Comparison of ENCODE assay signal across 27 mouse cellular contexts in genomic region chr12:80936751-80937150, GRCm38 (mm10). TPM values are rescaled to one million over a fixed set of nuclear protein-coding genes. Genes with fewer than 3 reads are reported as not detected.
A peak's percentile ranks its signal among the peaks of the same experiment; 100 is the strongest.
DNase-seq lines count a peak whose midpoint lies in the region; ATAC-seq and TF ChIP-seq lines count a peak whose summit lies in the region.
"Had no signal": no experiment of that assay in that cellular context is flagged by ENCODE, and none has a peak within 500 bp of the region (broad histone marks: within the 10 kb centered on the region; RNA-seq: fewer than 3 reads in every experiment).

No protein-coding gene starts in this region.

- peak; percentile 89 for ATAC-seq in lung, postnatal 0 days
- no peak for ATAC-seq in stomach, embryonic 15.5 days (ENCODE audit: insufficient read depth, low FRiP score, low read depth)
- ATAC-seq: CD4-positive, CD25-positive, alpha-beta regulatory T cell, adult 4 months; forebrain, embryonic 14.5 days; hindbrain, embryonic 16.5 days; Patski had no signal

- WGBS in lung, postnatal 0 days, result 45% methylated on average over 2 of the region's 2 CpGs
- WGBS in stomach, embryonic 15.5 days, result 63% methylated on average over 2 of the region's 2 CpGs

- TF ChIP-seq CTCF in lung, postnatal 0 days (IDR thresholded peaks at IDR 0.05), result no peak

- TF ChIP-seq EP300 in lung, postnatal 0 days (IDR thresholded peaks at IDR 0.05), result no peak

- no peak overlapping the region for H3K4me3 ChIP-seq in lung, postnatal 0 days (ENCODE audit: low read depth, low read length)
- H3K4me3 ChIP-seq in stomach, embryonic 15.5 days (replicated peaks), result no peak overlapping the region
- H3K4me3 ChIP-seq: heart, adult 2 months; limb, embryonic 13.5 days; liver, embryonic 13.5 days; midbrain, embryonic 12.5 days; neural tube, embryonic 12.5 days had no signal

- no peaks in the 10 kb centered on the region for H3K27me3 ChIP-seq in lung, postnatal 0 days (replicated peaks; ENCODE audit: insufficient read depth, low read length)
- no peaks in the 10 kb centered on the region for H3K27me3 ChIP-seq in stomach, embryonic 15.5 days (replicated peaks)
- H3K27me3 ChIP-seq: limb, embryonic 13.5 days; liver, embryonic 13.5 days; midbrain, embryonic 12.5 days; neural tube, embryonic 12.5 days; Patski had no signal

- H3K4me1 ChIP-seq in lung, postnatal 0 days (ENCODE audit: insufficient read depth, low read depth, low read length), result peaks cover 6% of the 10 kb centered on the region; the same call in 1 of the 2 replicates
- 0 out of 2 replicates have a peak, but pooled peaks cover 4% of the 10 kb centered on the region for H3K4me1 ChIP-seq in stomach, embryonic 15.5 days
- H3K4me1 ChIP-seq: midbrain, embryonic 12.5 days; neural tube, embryonic 12.5 days had no signal

- H3K9ac ChIP-seq in lung, postnatal 0 days (replicated peaks; ENCODE audit: low read depth), result no peak overlapping the region
- H3K9ac ChIP-seq in stomach, embryonic 15.5 days, result no peak overlapping the region
- H3K9ac ChIP-seq: limb, embryonic 13.5 days; liver, embryonic 13.5 days; midbrain, embryonic 12.5 days; neural tube, embryonic 12.5 days had no signal

- peak; percentile 51 to 82 for DNase-seq in adrenal gland, adult (ENCODE audit: inconsistent age in 2 of 2, low spot score in 1 of 2)
- DNase-seq in adrenal gland, postnatal 4 days (ENCODE audit: low spot score in 2 of 2), result no peak
- peak; percentile 55 to 68 for DNase-seq in adrenal gland, postnatal 36 days
- peak; percentile 84 for DNase-seq in lung, postnatal 0 days (ENCODE audit: low spot score)
- DNase-seq in left cerebral cortex, adult 8-10 months (ENCODE audit: low spot score in 2 of 2), result no peak
- DNase-seq in kidney, postnatal 4 days, result no peak
- no peak for DNase-seq in spleen, postnatal 4 days (ENCODE audit: low spot score in 2 of 2)
- DNase-seq: cerebellum, adult 9-11 months; gastrocnemius, postnatal 14 days; heart, adult 2 months; heart, postnatal 36 days; kidney, adult 2 months; kidney, postnatal 10 days; liver, embryonic 13.5 days; spleen, adult 18-20 months; thymus, postnatal 14 days had no signal

- no peaks in the 10 kb centered on the region for H3K36me3 ChIP-seq in lung, postnatal 0 days (ENCODE audit: insufficient read depth, low read length)
- H3K36me3 ChIP-seq in stomach, embryonic 15.5 days, result no peaks in the 10 kb centered on the region
- H3K36me3 ChIP-seq: limb, embryonic 13.5 days; midbrain, embryonic 12.5 days; neural tube, embryonic 12.5 days had no signal

- 0 out of 2 replicates have a peak overlapping the region, but pooled peaks have one; percentile 10 for H3K27ac ChIP-seq in lung, postnatal 0 days (ENCODE audit: low read length)
- H3K27ac ChIP-seq in stomach, embryonic 15.5 days, result peak overlapping the region; percentile 57; the same call in 1 of the 2 replicates
- H3K27ac ChIP-seq: heart, adult 2 months; limb, embryonic 13.5 days; liver, embryonic 13.5 days; midbrain, embryonic 12.5 days; neural tube, embryonic 12.5 days had no signal

- no peaks in the 10 kb centered on the region for H3K9me3 ChIP-seq in lung, postnatal 0 days (ENCODE audit: low read length)
- H3K9me3 ChIP-seq in stomach, embryonic 15.5 days, result no peaks in the 10 kb centered on the region
- H3K9me3 ChIP-seq: limb, embryonic 13.5 days; liver, embryonic 13.5 days; midbrain, embryonic 12.5 days; neural tube, embryonic 12.5 days had no signal

- no peak overlapping the region for H3K4me2 ChIP-seq in lung, postnatal 0 days (replicated peaks; ENCODE audit: low read depth, low read length)
- no peak overlapping the region for H3K4me2 ChIP-seq in stomach, embryonic 15.5 days
- H3K4me2 ChIP-seq: limb, embryonic 13.5 days; liver, embryonic 13.5 days; midbrain, embryonic 12.5 days; neural tube, embryonic 12.5 days had no signal

RNA-seq across cellular contexts. Expression of gene Srsf5, which starts 8.6 kb away (rescaled TPM):
- 100 to 1,000 TPM; 590 to 658 TPM for total RNA-seq in adrenal gland, postnatal 4 days (2021)
- 100 to 1,000 TPM; 277 to 316 TPM for total RNA-seq in adrenal gland, postnatal 36 days (2021)
- polyA plus RNA-seq in lung, postnatal 0 days (2015; fragmentation: Nextera tagmentation; extraction: Ambion mirVana), result 442 and 529 TPM in 2 replicates
- 586 and 630 TPM in 2 replicates for polyA plus RNA-seq in stomach, embryonic 15.5 days (2015; fragmentation: Nextera tagmentation; extraction: Ambion mirVana)
- total RNA-seq in left cerebral cortex, adult 8-10 months (2022), result 100 to 1,000 TPM; 286 to 385 (median 329) TPM

RNA-seq across cellular contexts. Expression of gene Slc10a1, which starts 31.8 kb away (rescaled TPM):
- 10 to 100 TPM in 1 of 2 experiments, 1 to 10 TPM in 1; 2.1 to 33.7 TPM for total RNA-seq in adrenal gland, postnatal 4 days (2021)
- total RNA-seq in adrenal gland, postnatal 36 days (2021), result not detected
- polyA plus RNA-seq in lung, postnatal 0 days (2015; fragmentation: Nextera tagmentation; extraction: Ambion mirVana), result 0.47 and 0.57 TPM in 2 replicates
- 0.83 and 1.3 TPM in 2 replicates for polyA plus RNA-seq in stomach, embryonic 15.5 days (2015; fragmentation: Nextera tagmentation; extraction: Ambion mirVana)
- not detected for total RNA-seq in left cerebral cortex, adult 8-10 months (2022)
- total RNA-seq: gastrocnemius, postnatal 14 days; heart, adult 2 months; heart, postnatal 36 days; megakaryocyte progenitor cell, adult 5-6 weeks had no signal
- polyA plus RNA-seq: brain, embryonic 14.5 days; cortical plate, adult 2 months; heart, adult 2 months had no signal

Comparison
In these comparisons a context has a peak if more than half of its experiments do, and no peak if none do; other contexts are left out.
1. DNase-seq: peak in adrenal gland, adult (2 of 2), adrenal gland, postnatal 36 days (2 of 2) and lung, postnatal 0 days (single experiment); none in adrenal gland, postnatal 4 days (0 of 2), left cerebral cortex, adult 8-10 months (0 of 2), kidney, postnatal 4 days (0 of 2) and spleen, postnatal 4 days (0 of 2).